Mouse (Mus musculus): ENCODE results near the gene Scgb1a1.

DNA sequence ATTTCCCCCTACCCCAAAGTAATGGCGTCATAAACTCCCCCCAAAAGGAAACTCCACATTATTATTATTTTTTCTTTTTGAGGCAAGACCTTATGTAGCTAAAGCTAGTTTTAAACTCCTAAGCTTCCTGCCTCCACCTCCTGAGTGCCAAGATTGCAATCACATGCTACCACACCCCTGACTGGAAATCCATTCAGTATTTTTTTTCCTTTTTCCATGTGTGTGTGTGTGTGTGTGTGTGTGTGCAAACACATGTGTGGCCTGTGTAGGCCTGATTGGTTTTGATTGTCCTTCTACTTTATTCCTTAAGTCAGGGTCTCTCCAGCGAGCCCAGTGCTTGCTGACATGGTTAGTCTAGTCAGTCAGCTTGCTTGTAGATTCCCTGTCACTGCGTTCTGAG is 53.3 kb downstream of the Scgb1a1 start:
- TF ChIP-seq POLR2A (IDR thresholded peaks at IDR 0.05; ENCODE audit: borderline replicate concordance, extremely low read depth, insufficient read depth, insufficient read length, poor library complexity, severe bottlenecking), result no peak
- no peak for TF ChIP-seq CTCF (IDR thresholded peaks at IDR 0.05; ENCODE audit: borderline replicate concordance, extremely low read depth, insufficient read depth, insufficient read length)
